Mouse (Mus musculus): ENCODE measurements at regions not wholly inside any gene's neighbourhood (a gene's known extent, or its start where the extent isn't known, plus 50 kb on each side); places are given as distances from the start of the nearest gene placed in this dataset.

DNA sequence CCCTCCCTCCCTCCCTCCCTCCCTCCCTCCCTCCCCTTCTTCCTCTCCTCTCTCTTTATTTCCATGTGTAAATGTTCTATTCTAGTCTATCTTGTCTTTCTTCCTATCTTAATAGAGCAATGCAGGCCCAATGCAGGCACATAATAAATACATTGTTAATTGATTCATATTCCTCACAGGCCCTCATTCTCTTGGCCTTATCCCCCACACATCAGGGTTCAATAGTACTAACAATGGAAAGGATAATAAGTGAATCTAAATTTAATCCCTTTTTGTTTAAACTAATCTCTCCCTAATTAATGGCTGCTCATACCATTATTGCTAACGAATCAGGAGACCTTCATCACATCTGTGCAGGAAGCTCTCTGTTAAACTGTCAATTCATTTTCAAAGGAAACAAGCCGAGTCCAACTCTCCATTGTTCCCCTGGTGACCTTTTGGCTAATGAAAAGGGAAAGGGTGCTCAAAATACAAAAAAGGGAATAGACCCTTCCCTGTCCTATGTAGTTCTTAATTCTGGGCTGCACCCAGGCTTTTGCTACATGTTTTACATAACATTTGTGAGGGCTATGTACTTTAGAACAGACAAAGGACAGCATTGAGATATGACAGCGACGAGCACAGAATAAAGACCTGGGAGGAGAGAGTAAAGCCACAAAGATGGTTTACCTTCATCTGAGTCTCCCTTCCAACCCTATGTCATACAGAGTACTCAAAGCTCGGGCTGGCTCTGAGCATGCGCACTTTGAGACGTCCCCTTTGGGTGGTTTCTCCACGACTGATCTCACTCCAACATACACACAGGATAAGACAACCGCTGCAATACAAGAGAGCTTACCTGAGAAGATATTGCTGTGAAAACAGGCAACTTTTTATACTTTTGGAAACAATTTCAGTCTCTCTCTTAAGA is 370.3 kb upstream of the Frg1 start:
- no peak for TF ChIP-seq POLR2A (IDR thresholded peaks at IDR 0.05; ENCODE audit: insufficient read depth, low read depth, low read length)
- no peak for TF ChIP-seq CTCF (IDR thresholded peaks at IDR 0.05; ENCODE audit: insufficient read depth, low read depth, low read length)
- 59% methylated on average over 9 of the region's 9 CpGs for WGBS
- H3K4me1 ChIP-seq (ENCODE audit: control insufficient read depth, insufficient read depth, low read length): no peaks in the 10 kb centered on the region
- no peak overlapping the region for H3K4me3 ChIP-seq (ENCODE audit: insufficient read depth, low read depth, low read length)
- no peak overlapping the region for H3K27ac ChIP-seq (ENCODE audit: insufficient read depth, low read depth, low read length)

GRCm38 (mm10) chr8:41785977-41786376 is 369.1 kb upstream of the Frg1 start:
- WGBS: 62% methylated on average over 2 of the region's 2 CpGs
- TF ChIP-seq POLR2A (IDR thresholded peaks at IDR 0.05; ENCODE audit: insufficient read depth, low read depth, low read length) (no peak), CTCF (IDR thresholded peaks at IDR 0.05; ENCODE audit: insufficient read depth, low read depth, low read length) (no peak)
- no peak overlapping the region for H3K4me3 ChIP-seq (ENCODE audit: insufficient read depth, low read depth, low read length)

GRCm38 (mm10) chr8:41782837-41783236 is 366.0 kb upstream of the Frg1 start:
- 52% methylated on average over 1 of the region's 1 CpGs for WGBS
- no peak overlapping the region for H3K27ac ChIP-seq (ENCODE audit: insufficient read depth, low read depth, low read length)
- no peak for TF ChIP-seq POLR2A (IDR thresholded peaks at IDR 0.05; ENCODE audit: insufficient read depth, low read depth, low read length)
- TF ChIP-seq CTCF (IDR thresholded peaks at IDR 0.05; ENCODE audit: insufficient read depth, low read depth, low read length): no peak

More at GRCm38 (mm10) chr8:41785977-41786376, 369.1 kb upstream of the Frg1 start:
- H3K4me1 ChIP-seq (ENCODE audit: control insufficient read depth, insufficient read depth, low read length): no peaks in the 10 kb centered on the region
- H3K27ac ChIP-seq (ENCODE audit: insufficient read depth, low read depth, low read length): no peak overlapping the region

DNA sequence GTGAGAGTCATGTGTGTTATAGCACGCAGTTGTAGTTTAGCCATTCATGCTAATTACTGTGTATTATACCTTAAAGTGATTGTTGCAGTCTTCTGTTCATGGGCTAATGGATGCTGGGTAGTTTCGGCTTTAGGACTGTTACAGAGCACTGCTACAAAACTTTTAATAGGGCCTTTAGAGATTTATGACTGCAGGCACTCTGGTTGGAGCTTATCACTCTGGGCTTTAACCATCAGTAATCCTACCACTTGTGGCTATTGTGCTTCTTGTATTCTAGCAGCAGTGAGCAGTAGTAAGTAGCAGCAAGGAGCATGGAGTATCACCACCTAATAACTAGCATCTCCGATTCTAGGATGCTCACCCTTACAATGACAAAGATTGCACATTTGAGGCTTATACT is 362.6 kb upstream of the Frg1 start:
- TF ChIP-seq POLR2A (IDR thresholded peaks at IDR 0.05; ENCODE audit: insufficient read depth, low read depth, low read length) (no peak), CTCF (IDR thresholded peaks at IDR 0.05; ENCODE audit: insufficient read depth, low read depth, low read length) (no peak)
- 91% methylated on average over 3 of the region's 3 CpGs for WGBS
- no peak overlapping the region for H3K27ac ChIP-seq (ENCODE audit: insufficient read depth, low read depth, low read length)

More at GRCm38 (mm10) chr8:41782837-41783236, 366.0 kb upstream of the Frg1 start:
- no peaks in the 10 kb centered on the region for H3K4me1 ChIP-seq (ENCODE audit: control insufficient read depth, insufficient read depth, low read length)
- no peak overlapping the region for H3K4me3 ChIP-seq (ENCODE audit: insufficient read depth, low read depth, low read length)

DNA sequence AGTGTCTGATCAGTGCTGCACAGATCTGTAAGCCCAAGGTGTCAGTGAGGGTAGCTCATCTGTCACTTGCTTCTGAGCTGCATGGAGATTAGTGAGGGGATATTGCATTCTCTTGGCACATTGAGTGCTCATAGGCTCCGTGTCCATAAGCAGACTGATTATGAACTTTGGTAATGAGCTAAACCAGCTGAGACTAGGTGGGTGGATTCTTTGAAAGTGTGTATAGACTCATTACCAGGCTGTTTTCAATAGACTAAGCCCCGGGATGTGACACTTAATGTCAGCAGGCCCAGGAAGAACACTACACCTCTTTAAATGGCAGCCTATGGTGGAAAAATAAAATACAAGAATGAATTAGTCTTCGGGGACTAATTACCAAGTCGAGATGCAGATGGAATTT is 354.9 kb upstream of the Frg1 start:
- WGBS: 37% methylated on average over 4 of the region's 4 CpGs
- TF ChIP-seq CTCF (IDR thresholded peaks at IDR 0.05; ENCODE audit: insufficient read depth, low read depth, low read length) (no peak), POLR2A (IDR thresholded peaks at IDR 0.05; ENCODE audit: insufficient read depth, low read depth, low read length) (no peak)
- H3K4me3 ChIP-seq (ENCODE audit: insufficient read depth, low read depth, low read length): no peak overlapping the region
- no peak overlapping the region for H3K27ac ChIP-seq (ENCODE audit: insufficient read depth, low read depth, low read length)
- H3K4me1 ChIP-seq (ENCODE audit: control insufficient read depth, insufficient read depth, low read length): no peaks in the 10 kb centered on the region

More for the DNA sequence above, 362.6 kb upstream of the Frg1 start:
- Histone ChIP-seq H3K4me1 (ENCODE audit: control insufficient read depth, insufficient read depth, low read length) (no peaks in the 10 kb centered on the region), H3K4me3 (ENCODE audit: insufficient read depth, low read depth, low read length) (no peak overlapping the region)

GRCm38 (mm10) chr8:41753481-41753880 is 336.6 kb upstream of the Frg1 start:
- no peak overlapping the region for H3K4me3 ChIP-seq (ENCODE audit: insufficient read depth, low read depth, low read length)
- no peak for TF ChIP-seq POLR2A (IDR thresholded peaks at IDR 0.05; ENCODE audit: insufficient read depth, low read depth, low read length)
- 60% methylated on average over 1 of the region's 1 CpGs for WGBS
- H3K27ac ChIP-seq (ENCODE audit: insufficient read depth, low read depth, low read length): no peak overlapping the region
- H3K4me1 ChIP-seq (ENCODE audit: control insufficient read depth, insufficient read depth, low read length): no peaks in the 10 kb centered on the region

GRCm38 (mm10) chr8:41752641-41753040 is 335.8 kb upstream of the Frg1 start:
- TF ChIP-seq CTCF (IDR thresholded peaks at IDR 0.05; ENCODE audit: insufficient read depth, low read depth, low read length) (no peak), POLR2A (IDR thresholded peaks at IDR 0.05; ENCODE audit: insufficient read depth, low read depth, low read length) (no peak)
- Histone ChIP-seq H3K4me1 (ENCODE audit: control insufficient read depth, insufficient read depth, low read length) (no peaks in the 10 kb centered on the region), H3K4me3 (ENCODE audit: insufficient read depth, low read depth, low read length) (no peak overlapping the region), H3K27ac (ENCODE audit: insufficient read depth, low read depth, low read length) (no peak overlapping the region)
- 86% methylated on average over 2 of the region's 2 CpGs for WGBS

DNA sequence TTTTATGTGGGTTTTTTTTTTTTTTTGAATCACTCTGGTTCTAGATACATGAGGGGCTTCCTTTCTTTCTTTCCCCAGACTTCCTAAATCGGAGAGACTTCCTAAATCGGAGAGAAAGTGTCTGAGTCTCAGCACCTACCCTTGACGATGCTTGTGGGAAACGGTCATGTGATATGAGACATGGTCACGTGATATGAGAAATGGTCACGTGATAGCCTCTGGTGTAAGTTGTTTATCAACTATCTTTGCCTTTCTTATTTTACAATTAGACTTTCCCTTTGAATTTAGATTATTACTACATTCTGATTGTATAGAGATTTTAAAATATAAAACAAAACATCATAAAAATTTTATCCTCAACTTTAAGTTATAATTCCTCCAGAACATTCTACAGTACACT is 330.1 kb upstream of the Frg1 start:
- TF ChIP-seq POLR2A (IDR thresholded peaks at IDR 0.05; ENCODE audit: insufficient read depth, low read depth, low read length) (no peak), CTCF (IDR thresholded peaks at IDR 0.05; ENCODE audit: insufficient read depth, low read depth, low read length) (no peak)
- Histone ChIP-seq H3K4me1 (ENCODE audit: control insufficient read depth, insufficient read depth, low read length) (no peaks in the 10 kb centered on the region), H3K4me3 (ENCODE audit: insufficient read depth, low read depth, low read length) (no peak overlapping the region), H3K27ac (ENCODE audit: insufficient read depth, low read depth, low read length) (no peak overlapping the region)
- WGBS: 94% methylated on average over 6 of the region's 6 CpGs

DNA sequence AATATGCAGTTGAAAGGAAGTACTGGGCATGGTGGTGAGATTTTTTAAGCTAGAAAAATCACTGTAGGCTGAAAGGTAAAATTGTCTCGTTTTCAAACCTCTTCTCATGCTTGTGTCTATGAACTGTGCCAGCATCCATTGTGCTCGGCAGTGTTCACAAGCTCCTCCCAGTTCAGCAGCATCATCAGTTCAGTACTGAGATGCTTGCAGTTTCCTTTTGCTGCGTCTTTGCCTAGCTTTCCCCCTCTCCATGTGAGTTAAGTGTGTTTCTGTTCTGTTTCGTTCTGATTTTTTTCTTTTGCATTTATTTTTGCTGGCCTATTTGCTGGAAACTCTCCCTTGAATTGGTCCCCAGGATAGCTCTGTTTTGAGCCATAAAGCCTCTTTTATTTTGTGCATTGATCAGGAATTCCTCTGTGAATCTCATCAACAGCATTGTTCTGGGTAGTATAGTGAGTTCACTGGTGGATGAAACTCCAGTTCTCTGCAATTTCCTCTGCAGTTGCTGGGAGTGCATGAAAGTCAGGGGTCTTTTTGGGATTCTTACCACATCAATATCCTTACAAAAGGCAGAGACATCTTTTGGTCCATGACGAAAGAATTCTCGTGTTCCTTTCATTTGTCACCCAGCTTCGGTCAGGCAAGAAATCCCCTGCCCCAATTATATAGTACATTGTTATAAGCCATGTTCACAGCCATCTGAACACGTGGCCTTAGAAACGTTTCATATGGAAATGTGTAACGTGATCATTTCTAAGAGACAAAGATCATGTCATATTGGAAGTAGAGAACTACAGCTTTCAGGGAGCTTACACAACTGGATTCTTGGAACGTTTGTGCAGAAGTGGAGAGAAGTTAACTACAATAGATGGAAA is 326.2 kb upstream of the Frg1 start:
- Histone ChIP-seq H3K4me3 (ENCODE audit: insufficient read depth, low read depth, low read length) (no peak overlapping the region), H3K27ac (ENCODE audit: insufficient read depth, low read depth, low read length) (no peak overlapping the region), H3K4me1 (ENCODE audit: control insufficient read depth, insufficient read depth, low read length) (no peaks in the 10 kb centered on the region)
- WGBS: 17% methylated on average over 11 of the region's 11 CpGs
- no peak for TF ChIP-seq CTCF (IDR thresholded peaks at IDR 0.05; ENCODE audit: insufficient read depth, low read depth, low read length)

Measured in olfactory bulb, adult 2 months (tissue).